Mouse (Mus musculus) bone marrow macrophage, adult 2 months (primary cell): ENCODE measurements around the gene Slc50a1. TPM values are rescaled to one million over a fixed set of nuclear protein-coding genes. Genes with fewer than 3 reads are reported as not detected.

Experiments used
- H3K27ac ChIP-seq: 2 replicates; pipeline ENCODE4 v1.5.1; 2012; ENCODE audit warnings: low read depth, low read length; ENCODE audit not compliant: insufficient read depth
- H3K4me1 ChIP-seq: 2 replicates; pipeline ENCODE4 v1.6.1; 2012; ENCODE audit warnings: low read length; ENCODE audit not compliant: control insufficient read depth, insufficient read depth
- H3K4me3 ChIP-seq: 2 replicates; pipeline ENCODE4 v1.5.1; 2012; ENCODE audit warnings: mild to moderate bottlenecking, low read length, moderate library complexity; ENCODE audit not compliant: insufficient read depth
- CTCF ChIP-seq: IDR thresholded peaks from 2 replicates; pipeline ENCODE4 v1.5.1; 2012; ENCODE audit warnings: low read depth, mild to moderate bottlenecking, low read length, moderate library complexity
- POLR2A ChIP-seq: IDR thresholded peaks from 2 replicates; pipeline ENCODE4 v1.6.1; 2012; ENCODE audit warnings: mild to moderate bottlenecking, low read depth, low read length, borderline replicate concordance
- polyA plus RNA-seq: library from polyadenylated mRNA; stranded (reverse); fragments of >200 nt; gene quantifications from 2 replicates; pipeline ENCODE4 v1.2.4, GENCODE M21; 2012; ENCODE audit not compliant: missing spikeins, insufficient read depth, insufficient read length

The Slc50a1 gene
- polyA plus RNA-seq, 1 experiment, result 42.7 TPM

GRCm38 (mm10) chr3:89314340-89314739, 44.0 kb upstream of the Slc50a1 start:
- H3K4me3 ChIP-seq, result no peak overlapping the region
- H3K4me1 ChIP-seq, result peaks cover 4% of the 10 kb centered on the region
- H3K27ac ChIP-seq, result no peak overlapping the region
- TF ChIP-seq POLR2A, result no peak
- no peak for TF ChIP-seq CTCF

GRCm38 (mm10) chr3:89308089-89308488, 37.7 kb upstream of the Slc50a1 start:
- TF ChIP-seq POLR2A (no peak), CTCF (peak; percentile 61)
- Histone ChIP-seq H3K27ac (no peak overlapping the region), H3K4me3 (no peak overlapping the region), H3K4me1 (peaks cover 4% of the 10 kb centered on the region; the same call in 1 of the 2 replicates)

DNA sequence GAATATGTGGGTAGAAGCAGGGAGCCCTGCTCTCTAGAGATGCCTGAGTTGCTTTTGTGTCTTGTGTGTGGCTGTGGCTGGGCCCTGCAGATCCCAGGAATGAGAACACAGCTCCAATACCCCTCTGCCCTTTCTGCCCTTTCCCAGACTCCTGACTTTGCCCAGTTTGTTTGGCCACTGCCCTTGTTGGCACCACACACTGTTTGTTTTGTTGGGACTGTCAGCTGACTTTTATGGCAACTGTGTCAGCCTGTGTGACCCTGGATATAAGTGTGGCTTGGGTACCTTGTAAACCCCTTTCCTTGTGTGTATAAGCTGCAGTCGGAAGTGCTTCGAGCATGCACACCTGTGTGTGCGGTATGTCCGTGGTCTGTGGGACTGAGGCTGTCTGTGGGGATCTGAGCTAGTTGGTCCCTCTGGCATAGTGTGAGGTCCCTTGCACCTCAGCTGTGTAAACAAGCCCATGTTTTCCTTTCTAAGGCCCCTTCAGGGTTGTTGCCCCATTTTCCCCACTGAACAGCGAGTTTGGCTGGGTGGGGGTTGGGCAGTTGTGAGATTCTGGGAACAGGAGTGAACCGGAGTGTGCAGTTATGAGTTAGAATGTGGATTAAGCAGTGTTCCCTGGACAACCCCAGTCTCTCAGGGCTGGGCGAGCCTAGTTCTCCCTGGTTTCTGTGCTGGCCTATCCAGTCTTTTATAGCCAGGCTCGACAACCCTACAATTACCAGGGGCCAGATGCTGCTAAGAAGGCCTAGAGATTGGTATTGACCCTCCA, 35.4 kb upstream of the Slc50a1 start:
- Histone ChIP-seq H3K4me3 (no peak overlapping the region), H3K4me1 (no peaks in the 10 kb centered on the region), H3K27ac (no peak overlapping the region)
- no peak for TF ChIP-seq CTCF
- no peak for TF ChIP-seq POLR2A

DNA sequence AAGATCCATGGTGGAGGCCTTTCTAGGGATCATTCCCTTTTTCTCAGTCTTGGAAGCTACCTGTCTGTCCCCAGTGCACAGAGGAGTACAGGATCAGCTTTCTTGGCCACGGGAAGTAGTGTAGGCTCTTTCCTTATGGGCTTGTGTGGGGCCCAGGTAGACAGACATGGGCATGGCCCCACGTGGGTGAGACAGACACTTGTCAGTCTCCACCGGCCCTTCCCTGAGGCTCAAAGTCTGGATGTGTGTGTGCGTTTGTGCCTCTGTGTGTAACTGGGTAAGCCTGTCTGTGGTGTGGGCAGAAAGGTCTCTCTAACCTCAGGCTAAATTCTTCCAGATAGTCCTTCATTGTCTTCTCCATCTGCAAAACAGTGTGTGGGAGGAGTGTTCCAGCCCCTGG, 34.7 kb upstream of the Slc50a1 start:
- no peak for TF ChIP-seq CTCF
- TF ChIP-seq POLR2A, result no peak
- H3K27ac ChIP-seq, result no peak overlapping the region
- no peaks in the 10 kb centered on the region for H3K4me1 ChIP-seq
- H3K4me3 ChIP-seq, result no peak overlapping the region

GRCm38 (mm10) chr3:89304440-89304839, 34.1 kb upstream of the Slc50a1 start:
- TF ChIP-seq POLR2A, result no peak
- no peak for TF ChIP-seq CTCF
- Histone ChIP-seq H3K4me1 (peaks cover 3% of the 10 kb centered on the region), H3K4me3 (no peak overlapping the region), H3K27ac (no peak overlapping the region)

DNA sequence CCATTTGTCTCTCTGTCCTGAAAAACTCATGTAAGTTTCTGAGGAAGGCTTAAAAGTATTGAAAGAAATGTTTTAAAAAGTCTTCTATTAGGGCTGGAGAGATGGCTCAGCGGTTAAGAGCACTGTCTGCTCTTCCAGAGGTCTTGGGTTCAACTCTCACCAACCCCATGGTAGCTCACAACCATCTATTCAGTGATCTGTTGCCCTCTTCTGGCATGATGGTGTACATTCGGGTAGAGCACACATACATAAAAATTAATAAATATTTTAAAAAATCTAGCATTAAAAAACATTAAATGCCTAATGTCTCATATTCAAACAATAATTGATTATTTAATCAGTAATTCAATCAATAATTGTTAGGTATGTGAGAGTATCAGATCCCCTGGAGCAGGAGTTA, 30.1 kb upstream of the Slc50a1 start:
- no peak overlapping the region for H3K4me3 ChIP-seq
- TF ChIP-seq CTCF (peak; percentile 22; the same call in 1 of the 2 replicates), POLR2A (no peak)
- no peak overlapping the region for H3K27ac ChIP-seq
- peaks cover 28% of the 10 kb centered on the region for H3K4me1 ChIP-seq

GRCm38 (mm10) chr3:89300071-89300470, 29.7 kb upstream of the Slc50a1 start:
- no peak overlapping the region for H3K27ac ChIP-seq
- TF ChIP-seq POLR2A, result no peak
- TF ChIP-seq CTCF, result no peak

DNA sequence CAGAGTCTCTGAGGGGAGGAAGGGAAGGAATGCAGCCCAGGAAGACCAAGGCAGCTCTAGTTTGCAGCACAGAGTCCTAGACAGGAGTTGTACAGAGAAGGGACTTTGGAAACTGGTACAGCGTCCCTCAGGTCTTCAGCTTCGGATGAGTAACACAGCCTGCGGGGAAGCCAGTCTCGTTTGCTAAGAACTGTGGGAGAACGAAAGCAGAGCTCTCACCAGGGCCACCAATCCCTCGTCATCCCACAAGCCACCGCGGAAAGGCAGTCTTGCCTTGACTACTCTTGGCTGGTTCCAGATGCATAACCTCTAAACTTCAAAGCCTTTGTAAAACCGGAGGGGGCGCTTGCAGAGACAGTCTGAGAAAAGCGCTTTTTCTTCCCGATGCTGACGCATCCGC, 29.1 kb upstream of the Slc50a1 start:
- Histone ChIP-seq H3K27ac (no peak overlapping the region), H3K4me1 (peaks cover 34% of the 10 kb centered on the region), H3K4me3 (peak overlapping the region; percentile 23; the same call in 1 of the 2 replicates)
- TF ChIP-seq POLR2A (no peak), CTCF (no peak)

More at GRCm38 (mm10) chr3:89300071-89300470, 29.7 kb upstream of the Slc50a1 start:
- peaks cover 32% of the 10 kb centered on the region for H3K4me1 ChIP-seq
- no peak overlapping the region for H3K4me3 ChIP-seq

GRCm38 (mm10) chr3:89298908-89299307, 28.5 kb upstream of the Slc50a1 start:
- H3K4me3 ChIP-seq, result no peak overlapping the region
- TF ChIP-seq POLR2A (no peak), CTCF (no peak)

GRCm38 (mm10) chr3:89296761-89297396, 26.5 kb upstream of the Slc50a1 start:
- TF ChIP-seq POLR2A, result no peak
- no peak for TF ChIP-seq CTCF
- peaks cover 34% of the 10 kb centered on the region for H3K4me1 ChIP-seq
- peak overlapping the region; percentile 6; the same call in 1 of the 2 replicates for H3K27ac ChIP-seq
- no peak overlapping the region for H3K4me3 ChIP-seq

More at GRCm38 (mm10) chr3:89298908-89299307, 28.5 kb upstream of the Slc50a1 start:
- Histone ChIP-seq H3K27ac (no peak overlapping the region), H3K4me1 (peaks cover 34% of the 10 kb centered on the region)

DNA sequence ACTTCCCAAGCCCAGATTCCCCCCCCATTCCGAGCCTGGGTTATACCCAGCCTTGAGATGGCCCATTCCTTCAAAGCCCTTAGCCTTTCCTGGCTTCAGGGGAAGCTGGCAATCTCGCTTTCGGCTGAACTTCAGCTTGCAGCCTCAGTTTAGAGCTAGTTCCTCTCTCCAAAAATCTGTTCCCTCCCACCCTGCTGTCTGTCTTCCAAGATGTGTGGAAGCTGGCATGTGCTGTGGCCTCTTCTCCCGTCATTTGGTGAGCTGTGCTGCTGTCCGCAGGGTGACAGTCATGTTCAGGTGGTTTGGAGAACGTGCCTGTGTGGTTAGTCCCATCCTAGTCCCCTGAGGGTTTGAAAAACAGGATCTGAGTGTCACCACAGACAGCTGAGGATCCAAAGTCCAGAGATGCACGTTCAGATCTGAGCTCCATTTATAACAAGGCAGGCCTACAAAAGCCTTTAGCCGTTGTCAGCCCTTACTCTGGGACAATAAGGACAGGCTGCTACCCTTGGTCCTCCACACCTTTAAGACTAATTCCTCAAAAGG, 25.4 kb upstream of the Slc50a1 start:
- no peak for TF ChIP-seq POLR2A
- H3K27ac ChIP-seq, result peak overlapping the region; percentile 79
- H3K4me1 ChIP-seq, result peaks cover 34% of the 10 kb centered on the region

More for the DNA sequence above, 25.4 kb upstream of the Slc50a1 start:
- H3K4me3 ChIP-seq, result no peak overlapping the region
